Comparison of ENCODE assay signal across 8 mouse cellular contexts in genomic region chr10:110931161-110931912, GRCm38 (mm10). TPM values are rescaled to one million over a fixed set of nuclear protein-coding genes. Genes with fewer than 3 reads are reported as not detected.
A peak's percentile ranks its signal among the peaks of the same experiment; 100 is the strongest.
DNase-seq lines count a peak whose midpoint lies in the region; ATAC-seq lines count a peak whose summit lies in the region.

No protein-coding gene starts in this region.

- H3K4me1 ChIP-seq in liver, embryonic 15.5 days (replicated peaks) = peaks cover 4% of the 10 kb centered on the region; the same call in 1 of the 2 replicates

- H3K36me3 ChIP-seq in liver, embryonic 15.5 days (replicated peaks) = no peaks in the 10 kb centered on the region

- 51% methylated on average over 13 of the region's 13 CpGs for WGBS in liver, embryonic 15.5 days (ENCODE audit: insufficient replicate concordance)

- H3K27ac ChIP-seq in liver, embryonic 15.5 days (replicated peaks) = no peak overlapping the region

- DNase-seq in embryo, embryonic 10 days (ENCODE audit: low spot score) = peak; percentile 35
- DNase-seq in embryo, embryonic 9.5 days (ENCODE audit: extremely low spot score) = no peak
- peak; percentile 31 for DNase-seq in thymus, postnatal 0 days (ENCODE audit: low spot score)
- no peak for DNase-seq in thymus, postnatal 10 days (ENCODE audit: low spot score in 2 of 2)
- DNase-seq in testis, postnatal 10 days (ENCODE audit: low spot score) = peak; percentile 35
- no peak for DNase-seq in gastrocnemius, postnatal 10 days
- DNase-seq in cerebellum, adult 8-10 months = no peak

- H3K27me3 ChIP-seq in liver, embryonic 15.5 days = no peaks in the 10 kb centered on the region

- no peaks in the 10 kb centered on the region for H3K9me3 ChIP-seq in liver, embryonic 15.5 days (replicated peaks)

- H3K4me3 ChIP-seq in liver, embryonic 15.5 days (replicated peaks) = peak overlapping the region; percentile 38

- ATAC-seq in liver, embryonic 15.5 days (ENCODE audit: insufficient read depth) = no peak

- no peak overlapping the region for H3K9ac ChIP-seq in liver, embryonic 15.5 days

- peak overlapping the region; percentile 58 for H3K4me2 ChIP-seq in liver, embryonic 15.5 days

RNA-seq across cellular contexts. Expression of gene Csrp2, which starts 11.7 kb away (rescaled TPM):
- polyA plus RNA-seq in thymus, postnatal 0 days (2015; fragmentation: Nextera tagmentation; extraction: Ambion mirVana) = 31.6 and 36.1 TPM in 2 replicates
- 15.4 and 15.7 TPM in 2 replicates for polyA plus RNA-seq in liver, embryonic 15.5 days (2015; fragmentation: Nextera tagmentation; extraction: Ambion mirVana)
- total RNA-seq in gastrocnemius, postnatal 10 days (2021) = 10 to 100 TPM; 39.6 to 43.8 TPM

Comparison
In these comparisons a context has a peak if more than half of its experiments do, and no peak if none do; other contexts are left out.
1. DNase-seq: peak in embryo, embryonic 10 days (single experiment), thymus, postnatal 0 days (single experiment) and testis, postnatal 10 days (single experiment); none in embryo, embryonic 9.5 days (single experiment), thymus, postnatal 10 days (0 of 2), gastrocnemius, postnatal 10 days (single experiment) and cerebellum, adult 8-10 months (single experiment).